ENCODE assay signal across 21 mouse cellular contexts in genomic region chr1:64209131-64209530, GRCm38 (mm10).
"Had no signal": no experiment of that assay in that cellular context is flagged by ENCODE, and none has a peak within 500 bp of the region (broad histone marks: within the 10 kb centered on the region; RNA-seq: fewer than 3 reads in every experiment).

No protein-coding gene starts in this region.

- H3K4me1 ChIP-seq: lung, embryonic 15.5 days; neural tube, embryonic 15.5 days had no signal

- DNase-seq: lung, adult 2 months; lung, postnatal 14 days; lung, postnatal 36 days; midbrain, embryonic 14.5 days; retina, postnatal 1 day; right cerebral cortex, adult 18-20 months; right cerebral cortex, postnatal 25 days; right cerebral cortex, postnatal 4 days; spleen, adult 18-20 months; thymus, adult 2 months; thymus, postnatal 25 days; thymus, postnatal 4 days had no signal

- H3K9me3 ChIP-seq: lung, embryonic 15.5 days had no signal

- H3K36me3 ChIP-seq: lung, embryonic 15.5 days; midbrain, embryonic 10.5 days; midbrain, embryonic 12.5 days; neural tube, embryonic 13.5 days; neural tube, embryonic 15.5 days had no signal

- H3K27ac ChIP-seq: lung, embryonic 15.5 days; macrophage; midbrain, embryonic 10.5 days; midbrain, embryonic 12.5 days; neural tube, embryonic 13.5 days; neural tube, embryonic 15.5 days had no signal

- H3K27me3 ChIP-seq: lung, embryonic 15.5 days; midbrain, embryonic 12.5 days; neural tube, embryonic 13.5 days; neural tube, embryonic 15.5 days had no signal

- ATAC-seq: lung, postnatal 0 days; midbrain, embryonic 16.5 days had no signal

- H3K4me2 ChIP-seq: lung, embryonic 15.5 days; midbrain, embryonic 12.5 days; neural tube, embryonic 13.5 days; neural tube, embryonic 15.5 days had no signal

- H3K9ac ChIP-seq: lung, embryonic 15.5 days; midbrain, embryonic 12.5 days; neural tube, embryonic 13.5 days; neural tube, embryonic 15.5 days had no signal

- H3K4me3 ChIP-seq: lung, embryonic 15.5 days; midbrain, embryonic 10.5 days; midbrain, embryonic 12.5 days; myocyte; neural tube, embryonic 13.5 days; neural tube, embryonic 15.5 days had no signal
